Mouse (Mus musculus) heart, postnatal 4 days (tissue): ENCODE data around the gene Psd4. TPM values are rescaled to one million over a fixed set of nuclear protein-coding genes. Genes with fewer than 3 reads are reported as not detected.
A peak's percentile ranks its signal among the peaks of the same experiment; 100 is the strongest.

Source experiments
- DNase-seq: peaks from one replicate; pipeline ENCODE4 v3.0.0; 2021
- total RNA-seq, 2 experiments: library from RNA; stranded (reverse); gene quantifications; 2 replicates each; pipeline ENCODE4 v1.2.3; 2021

The Psd4 gene
- 1 to 10 TPM; 1.2 to 2.3 TPM for total RNA-seq

DNA sequence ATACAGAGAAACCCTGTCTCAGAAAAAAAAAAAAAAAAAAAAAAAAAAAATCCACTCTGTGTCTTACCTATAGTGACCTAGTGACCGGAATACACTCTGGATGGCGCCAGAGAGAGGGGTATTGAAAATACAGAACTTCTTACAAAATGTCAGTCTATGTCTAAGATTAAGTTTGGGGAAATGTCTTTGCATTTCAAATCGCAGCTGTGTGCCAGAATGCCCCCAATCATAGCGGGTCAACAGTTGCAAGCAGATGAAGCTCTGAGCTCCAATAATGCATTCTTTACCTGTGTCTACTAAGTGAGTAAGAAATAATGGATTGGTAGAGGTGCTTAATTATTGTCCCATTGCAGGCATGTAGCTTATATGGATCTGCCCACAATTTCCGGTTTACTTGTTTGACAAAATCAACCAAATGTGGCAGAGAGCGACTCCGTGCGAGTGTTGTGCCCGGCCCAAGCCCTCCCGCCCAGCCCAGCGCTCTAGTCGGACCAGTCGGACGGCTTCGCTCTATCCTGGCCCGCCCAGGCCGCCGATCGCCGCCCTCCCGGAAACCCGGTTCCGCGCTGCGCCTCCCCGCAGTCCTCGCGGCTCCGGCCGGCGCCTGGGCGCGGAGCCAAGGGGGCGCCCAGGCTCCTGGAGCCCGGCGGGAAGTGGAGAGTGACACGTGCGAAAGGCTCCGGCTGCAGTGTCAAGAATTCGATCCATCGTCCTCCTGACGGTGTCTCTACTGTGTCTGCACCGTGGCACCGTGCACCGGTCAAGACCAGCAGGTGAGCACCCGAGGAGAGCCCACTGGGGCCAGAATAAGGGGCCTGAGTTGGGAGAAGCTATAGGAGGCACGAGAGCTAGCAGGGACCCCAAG lies at the start of gene Psd4:
Gene Psd4 (plus strand): TSS at position 551 of the 865 bp plus-strand sequence.
- peak; percentile 74 for DNase-seq

GRCm38 (mm10) chr2:24317919-24318598 lies 49.3 kb upstream of the Psd4 start:
- no peak for DNase-seq

- DNase-seq: no peak
These were observed 32.0 kb upstream of the Psd4 start for GRCm38 (mm10) chr2:24335333-24335732.

GRCm38 (mm10) chr2:24336545-24336944 lies 30.8 kb upstream of the Psd4 start, which contains the start of gene Il1rn:
TSS of gene Il1rn (plus strand) at chr2:24336853.
- DNase-seq: no peak

GRCm38 (mm10) chr2:24341395-24341885 lies 25.9 kb upstream of the Psd4 start:
- DNase-seq: no peak

- no peak for DNase-seq
These were observed 22.8 kb upstream of the Psd4 start for GRCm38 (mm10) chr2:24344619-24345018.

DNA sequence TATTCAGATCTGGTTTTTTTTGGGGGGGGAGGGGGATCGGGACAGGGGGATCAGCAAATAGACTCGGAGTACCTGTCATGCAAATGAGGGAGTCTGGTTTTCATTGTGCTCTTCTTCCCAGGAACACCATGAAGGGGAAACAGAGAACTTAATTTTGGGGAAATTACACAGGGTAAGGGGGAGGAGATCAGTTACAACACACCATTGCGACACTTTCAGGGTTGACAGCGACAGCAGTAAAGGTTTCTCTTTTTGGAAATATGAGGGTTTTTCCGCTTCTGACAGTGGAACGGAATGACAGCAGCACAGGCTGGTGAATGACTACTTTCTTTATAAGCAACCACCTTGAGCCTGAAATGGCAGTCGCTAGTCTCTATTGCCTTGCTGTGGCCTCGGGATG lies 22.3 kb upstream of the Psd4 start:
- DNase-seq: no peak

DNA sequence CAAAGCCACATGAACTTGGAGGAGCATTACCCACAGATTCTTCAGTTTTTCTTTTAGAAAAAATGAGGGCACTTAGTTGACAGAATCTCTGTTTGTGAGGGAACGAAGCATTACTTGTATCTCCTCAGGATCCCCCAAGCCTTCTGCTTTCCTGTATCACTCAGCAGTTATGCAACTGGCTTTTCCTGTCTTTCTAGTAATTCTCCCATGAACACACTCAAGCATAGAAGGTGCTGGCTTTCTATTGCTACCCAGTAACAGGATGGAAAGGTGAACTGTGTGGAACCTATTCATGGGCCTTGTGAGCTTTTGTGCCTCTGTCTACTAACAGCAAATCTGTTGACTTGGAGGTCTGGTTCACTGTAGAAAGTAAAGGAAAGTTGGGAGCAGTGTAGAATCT lies 19.5 kb upstream of the Psd4 start:
- no peak for DNase-seq

- no peak for DNase-seq
These were observed 16.2 kb upstream of the Psd4 start for GRCm38 (mm10) chr2:24351159-24351558.

GRCm38 (mm10) chr2:24353042-24353441 lies 14.3 kb upstream of the Psd4 start:
- no peak for DNase-seq

- DNase-seq: peak; percentile 32
These were observed 9.7 kb upstream of the Psd4 start for GRCm38 (mm10) chr2:24357642-24358041.

DNA sequence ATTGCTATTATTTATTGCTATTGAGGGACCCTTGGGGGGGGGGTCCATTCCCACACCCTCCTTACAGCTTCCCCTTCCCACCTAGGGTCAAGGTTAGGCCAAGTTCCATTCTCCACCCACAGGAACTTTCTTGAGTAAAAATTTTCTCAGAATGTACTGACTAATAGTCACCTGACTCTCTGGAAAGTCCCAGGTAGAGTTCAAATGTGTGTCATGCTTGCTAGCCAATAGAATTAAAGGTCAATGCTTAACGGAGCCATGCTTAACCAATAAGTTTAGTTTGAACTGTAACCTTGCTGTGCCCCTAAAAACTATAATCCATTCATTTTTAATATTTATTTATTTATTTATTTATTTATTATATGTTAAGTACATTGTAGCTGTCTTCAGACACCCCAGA lies 8.0 kb upstream of the Psd4 start:
- no peak for DNase-seq

DNA sequence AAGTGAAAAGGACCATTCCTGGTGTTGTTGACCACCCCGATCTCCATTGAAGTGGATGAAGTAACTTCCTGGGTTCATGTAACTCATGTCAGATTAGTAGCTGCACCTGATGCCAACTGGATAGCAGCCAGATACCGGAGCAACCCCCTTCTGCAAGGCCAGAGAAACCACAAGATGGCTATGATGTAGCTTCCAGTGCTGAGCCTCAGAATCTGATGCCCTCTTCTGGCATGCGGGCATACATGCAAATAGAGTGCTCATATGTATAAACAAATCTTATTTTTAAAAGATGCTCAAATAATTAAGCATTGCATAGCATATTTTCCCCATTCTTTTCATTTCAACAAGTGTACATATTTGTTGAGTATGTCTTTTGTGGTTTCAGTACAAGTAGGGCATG lies 3.6 kb upstream of the Psd4 start:
- DNase-seq: no peak

DNA sequence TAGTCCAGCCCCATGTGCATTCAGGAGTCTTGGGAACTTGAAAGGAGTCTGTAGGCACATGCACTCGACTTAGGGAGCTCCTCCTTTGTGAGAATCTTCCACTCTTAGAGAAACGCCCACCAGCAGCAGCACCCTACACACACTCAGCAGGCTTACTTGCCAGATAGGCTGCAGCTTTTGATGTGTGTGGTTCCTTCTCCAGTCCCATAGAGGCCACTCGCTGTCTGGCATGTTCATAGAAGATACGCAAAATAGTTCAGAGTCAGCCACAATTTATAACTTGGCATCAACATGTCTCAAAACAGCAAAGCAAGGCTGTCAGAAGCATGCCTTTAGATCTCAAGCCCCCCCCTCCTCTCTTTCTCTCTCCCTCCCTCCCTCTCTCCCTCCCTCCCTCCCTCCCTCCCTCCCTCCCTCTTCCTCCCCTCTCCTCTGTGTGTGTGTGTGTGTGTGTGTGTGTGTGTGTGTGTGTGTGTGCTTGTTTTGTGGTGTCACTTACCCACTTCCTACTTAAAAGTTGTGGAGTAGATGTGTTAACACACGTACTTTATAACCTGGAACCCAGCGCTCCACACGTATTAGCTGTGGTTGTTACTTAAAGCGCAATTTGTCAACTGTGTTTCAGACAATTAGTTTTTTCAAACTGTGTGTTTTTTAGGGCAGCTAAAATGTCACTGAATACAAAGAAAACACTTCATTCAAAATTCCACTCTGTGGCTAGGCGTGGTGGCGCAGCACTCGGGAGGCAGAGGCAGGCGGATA lies 985 bp upstream of the Psd4 start:
- no peak for DNase-seq

DNA sequence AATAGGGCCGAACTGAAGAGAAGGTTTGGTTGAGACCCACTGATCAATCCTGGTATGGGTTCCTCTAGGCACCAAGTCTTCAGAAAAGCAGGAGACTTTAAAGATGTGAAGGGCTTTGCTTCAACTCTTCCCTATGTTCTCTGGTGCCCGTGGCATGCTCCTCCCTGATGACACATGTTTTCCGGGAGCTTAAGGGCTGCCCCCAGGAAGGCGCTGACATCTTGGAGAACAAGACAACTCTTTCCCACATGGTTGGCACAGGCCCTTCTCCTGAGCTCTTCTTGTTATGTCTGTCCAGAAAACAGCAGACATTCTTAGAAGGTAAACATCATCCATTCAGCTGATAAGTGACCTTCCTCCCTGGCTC lies 498 bp downstream of the Psd4 start:
- no peak for DNase-seq

DNA sequence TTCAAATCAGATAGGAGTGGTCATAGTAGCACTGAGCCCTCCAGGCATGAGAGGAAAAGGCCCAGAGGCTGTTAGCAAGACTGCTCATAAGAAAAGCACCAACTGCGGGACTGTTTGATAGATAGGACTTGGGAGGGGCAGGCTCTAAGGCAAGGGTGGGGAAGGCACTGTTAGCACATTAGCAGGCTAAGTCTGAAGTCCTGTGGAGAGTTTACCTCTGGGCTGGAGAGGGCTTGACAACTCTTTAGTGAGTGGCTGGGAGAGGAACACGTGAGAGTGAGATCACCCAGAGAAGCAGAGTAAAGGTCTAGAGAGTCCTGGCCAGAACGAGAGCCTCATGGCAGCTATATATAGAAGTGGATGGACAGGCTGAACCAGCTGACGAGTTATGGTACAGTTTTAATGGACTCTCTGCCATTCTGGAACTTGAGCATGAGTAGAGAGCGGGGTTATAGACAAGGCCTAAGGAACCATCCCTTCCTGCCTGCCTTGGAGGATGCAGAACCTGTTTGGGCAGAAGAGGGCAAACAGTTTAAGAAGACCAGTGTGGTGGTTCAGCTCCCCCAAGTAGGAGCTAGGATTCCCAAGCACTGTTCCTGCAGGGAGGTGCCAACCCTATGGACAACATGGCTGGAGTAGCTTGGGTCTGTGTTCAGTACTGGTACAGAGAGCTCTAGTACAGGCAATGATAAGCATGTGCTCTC lies 11.5 kb downstream of the Psd4 start:
- DNase-seq: no peak

GRCm38 (mm10) chr2:24382456-24383230 lies 15.3 kb downstream of the Psd4 start:
- no peak for DNase-seq

DNA sequence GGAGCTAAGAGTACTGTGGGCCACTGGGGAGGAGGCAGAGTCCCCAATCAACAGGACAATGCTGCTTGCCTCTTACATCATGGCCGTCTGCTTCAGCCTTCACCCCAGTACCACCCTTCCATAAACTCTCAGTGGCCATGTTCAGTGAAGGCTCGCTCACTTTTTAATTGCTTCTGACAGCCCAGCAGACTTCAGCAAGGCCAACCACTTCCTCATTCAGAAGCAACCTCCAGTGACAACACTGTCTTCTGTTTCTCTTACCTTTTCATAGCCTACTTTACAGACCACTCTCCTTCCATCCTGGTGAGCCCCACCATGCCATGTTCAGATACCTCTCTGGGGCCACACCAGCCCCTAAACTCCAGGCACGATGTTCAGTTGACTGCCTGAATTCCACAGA lies 16.3 kb downstream of the Psd4 start:
- DNase-seq: no peak

DNA sequence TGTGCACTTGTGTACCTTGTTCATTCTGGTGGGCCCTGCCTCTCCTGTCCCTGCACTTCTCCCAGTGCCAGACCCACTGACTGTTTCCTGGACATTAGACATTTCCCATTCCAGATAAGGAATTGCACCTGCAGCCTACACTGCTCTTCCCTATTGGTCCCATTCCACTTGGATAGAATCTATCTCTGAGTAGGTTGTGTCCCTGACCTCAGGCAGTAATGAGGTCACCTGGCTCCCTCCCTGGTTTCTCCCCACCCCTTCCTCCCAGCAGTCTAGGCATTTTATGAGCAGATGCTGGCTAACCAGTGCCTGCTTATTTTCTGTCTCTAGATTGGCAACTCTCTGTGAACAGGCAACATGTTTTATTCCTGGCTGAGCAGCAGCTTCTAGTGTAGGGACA lies 17.0 kb downstream of the Psd4 start:
- no peak for DNase-seq

DNA sequence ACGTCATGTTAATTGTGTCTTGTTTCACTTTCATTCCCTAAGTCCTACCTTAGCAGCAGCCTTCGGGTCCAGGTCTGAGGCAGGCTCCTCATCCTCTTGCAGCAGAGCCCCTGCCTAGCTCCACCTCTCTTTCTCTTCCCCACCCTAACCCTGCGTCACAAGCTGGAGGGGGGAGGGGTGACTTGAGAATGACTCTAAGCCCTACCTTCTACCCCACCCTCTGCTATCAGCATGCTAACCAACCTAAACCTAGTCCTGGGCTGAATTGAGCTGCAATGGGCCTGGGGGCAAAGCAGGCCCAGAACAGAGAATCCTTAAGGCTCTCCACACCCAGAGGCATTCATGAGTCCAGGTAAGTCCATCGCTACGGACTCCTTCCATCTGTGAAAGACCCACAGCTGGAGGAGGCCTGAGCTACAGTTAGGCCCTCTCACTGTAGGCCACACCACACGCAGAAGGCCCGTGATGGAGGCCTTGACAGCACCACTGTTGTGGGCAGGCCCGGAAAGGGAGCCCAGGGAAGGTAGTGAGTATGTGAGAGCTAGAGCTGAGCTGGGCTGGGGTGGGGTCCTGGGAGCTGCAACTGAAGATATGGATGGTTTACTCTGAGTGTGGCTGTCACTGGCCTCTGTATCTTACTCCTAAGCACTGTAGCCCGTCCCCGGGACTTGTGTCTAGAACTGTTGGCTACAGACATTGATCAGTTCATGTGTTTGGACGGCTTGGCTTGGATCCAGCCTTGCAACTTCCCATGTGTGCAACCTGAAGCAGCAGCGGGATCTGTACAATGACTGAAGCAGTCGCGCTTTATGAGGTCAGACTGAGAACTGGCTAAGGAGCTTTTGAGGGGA lies 18.0 kb downstream of the Psd4 start:
- no peak for DNase-seq
